Mouse (Mus musculus): ENCODE measurements around the gene Asic2. TPM values are rescaled to one million over a fixed set of nuclear protein-coding genes. Genes with fewer than 3 reads are reported as not detected.

Asic2 gene
- polyA plus RNA-seq, 1 experiment from 2014 or later, result 1.7 TPM

- no peaks in the 10 kb centered on the region for H3K4me1 ChIP-seq
- WGBS, result 92% methylated on average over 5 of the region's 5 CpGs
- no peak overlapping the region for H3K4me3 ChIP-seq
- H3K36me3 ChIP-seq, result no peaks in the 10 kb centered on the region
- H3K27me3 ChIP-seq (ENCODE audit: low read depth, poor library complexity, severe bottlenecking), result no peaks in the 10 kb centered on the region
- DNase-seq (ENCODE audit: low spot score), result no peak
- H3K9me3 ChIP-seq (replicated peaks), result peaks cover 9% of the 10 kb centered on the region
- H3K27ac ChIP-seq (replicated peaks), result no peak overlapping the region
These were observed 217.4 kb downstream of the Asic2 start for GRCm38 (mm10) chr11:81750876-81751275.

DNA sequence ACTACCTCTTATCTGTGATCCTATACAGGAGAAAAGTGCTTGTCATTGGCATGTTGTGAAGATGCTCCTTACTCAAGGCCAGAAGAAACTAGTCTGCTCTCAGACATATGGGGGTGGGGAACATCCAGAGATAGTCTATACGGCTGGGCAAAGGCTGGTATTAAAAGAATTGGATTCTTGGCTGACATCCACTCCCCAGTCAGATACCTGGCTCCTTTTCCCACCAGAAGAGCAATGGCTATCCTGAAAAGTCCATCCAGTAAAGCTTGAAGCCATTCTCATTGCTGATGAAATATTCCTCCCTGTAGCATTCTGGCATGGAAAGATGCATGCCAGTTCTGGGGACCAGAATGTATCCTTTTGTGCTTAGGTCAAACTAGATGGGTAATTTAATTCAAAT is 218.2 kb downstream of the Asic2 start:
- H3K9me3 ChIP-seq (replicated peaks), result peaks cover 5% of the 10 kb centered on the region
- H3K27me3 ChIP-seq (ENCODE audit: low read depth, poor library complexity, severe bottlenecking), result no peaks in the 10 kb centered on the region
- no peaks in the 10 kb centered on the region for H3K4me1 ChIP-seq
- WGBS, result 91% methylated on average over 1 of the region's 1 CpGs
- H3K36me3 ChIP-seq, result no peaks in the 10 kb centered on the region
- H3K27ac ChIP-seq (replicated peaks), result no peak overlapping the region
- no peak overlapping the region for H3K4me3 ChIP-seq
- no peak for DNase-seq (ENCODE audit: low spot score)

GRCm38 (mm10) chr11:81738995-81739394 is 229.3 kb downstream of the Asic2 start:
- WGBS, result 91% methylated on average over 3 of the region's 3 CpGs
- H3K27me3 ChIP-seq (ENCODE audit: low read depth, poor library complexity, severe bottlenecking), result no peaks in the 10 kb centered on the region

GRCm38 (mm10) chr11:81737777-81738176 is 230.5 kb downstream of the Asic2 start:
- no peak for DNase-seq (ENCODE audit: low spot score)
- Histone ChIP-seq H3K27me3 (ENCODE audit: low read depth, poor library complexity, severe bottlenecking) (no peaks in the 10 kb centered on the region), H3K9me3 (replicated peaks) (no peaks in the 10 kb centered on the region), H3K4me1 (no peaks in the 10 kb centered on the region), H3K4me3 (no peak overlapping the region), H3K27ac (replicated peaks) (no peak overlapping the region), H3K36me3 (no peaks in the 10 kb centered on the region)
- WGBS, result 73% methylated on average over 3 of the region's 3 CpGs

More at GRCm38 (mm10) chr11:81738995-81739394, 229.3 kb downstream of the Asic2 start:
- H3K36me3 ChIP-seq, result no peaks in the 10 kb centered on the region
- no peaks in the 10 kb centered on the region for H3K4me1 ChIP-seq
- H3K4me3 ChIP-seq, result no peak overlapping the region
- no peak for DNase-seq (ENCODE audit: low spot score)
- no peaks in the 10 kb centered on the region for H3K9me3 ChIP-seq (replicated peaks)
- no peak overlapping the region for H3K27ac ChIP-seq (replicated peaks)

DNA sequence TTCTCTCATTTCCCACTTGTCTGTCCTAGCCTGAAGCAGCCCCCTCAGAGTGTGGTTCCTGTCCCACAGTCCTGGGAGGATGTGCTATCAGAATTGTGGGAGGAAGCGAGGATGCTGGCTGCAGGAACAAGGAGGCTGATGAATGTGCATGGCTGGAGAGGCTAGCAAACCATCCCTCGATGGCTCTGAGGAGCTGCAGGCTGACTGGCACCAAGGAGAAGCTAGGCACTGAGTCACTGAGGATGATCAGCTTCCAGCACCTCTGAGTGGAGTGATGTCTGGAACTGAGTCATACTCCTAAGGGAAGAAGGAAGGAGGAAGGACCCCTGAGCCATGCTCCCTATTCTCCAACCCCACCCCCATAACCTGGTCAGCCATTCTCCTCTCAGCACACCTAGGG is 246.2 kb downstream of the Asic2 start:
- Histone ChIP-seq H3K27ac (replicated peaks) (no peak overlapping the region), H3K27me3 (ENCODE audit: low read depth, poor library complexity, severe bottlenecking) (no peaks in the 10 kb centered on the region), H3K4me1 (no peaks in the 10 kb centered on the region), H3K9me3 (replicated peaks) (no peaks in the 10 kb centered on the region), H3K36me3 (no peaks in the 10 kb centered on the region), H3K4me3 (no peak overlapping the region)
- 84% methylated on average over 2 of the region's 2 CpGs for WGBS
- DNase-seq (ENCODE audit: low spot score), result no peak

- Histone ChIP-seq H3K27me3 (ENCODE audit: low read depth, poor library complexity, severe bottlenecking) (no peaks in the 10 kb centered on the region), H3K9me3 (replicated peaks) (no peaks in the 10 kb centered on the region), H3K4me1 (no peaks in the 10 kb centered on the region), H3K27ac (replicated peaks) (no peak overlapping the region), H3K4me3 (no peak overlapping the region), H3K36me3 (no peaks in the 10 kb centered on the region)
- WGBS, result 66% methylated on average over 4 of the region's 4 CpGs
- DNase-seq (ENCODE audit: low spot score), result no peak
These were observed 253.5 kb downstream of the Asic2 start for GRCm38 (mm10) chr11:81714801-81715200.

GRCm38 (mm10) chr11:81706996-81707395 is 261.3 kb downstream of the Asic2 start:
- WGBS, result 79% methylated on average over 5 of the region's 5 CpGs
- no peak overlapping the region for H3K27ac ChIP-seq (replicated peaks)
- no peaks in the 10 kb centered on the region for H3K27me3 ChIP-seq (ENCODE audit: low read depth, poor library complexity, severe bottlenecking)
- no peaks in the 10 kb centered on the region for H3K36me3 ChIP-seq
- no peak for DNase-seq (ENCODE audit: low spot score)
- peaks cover 6% of the 10 kb centered on the region for H3K4me1 ChIP-seq
- no peaks in the 10 kb centered on the region for H3K9me3 ChIP-seq (replicated peaks)
- H3K4me3 ChIP-seq, result no peak overlapping the region

- H3K27ac ChIP-seq (replicated peaks), result no peak overlapping the region
- WGBS, result 83% methylated on average over 1 of the region's 1 CpGs
- DNase-seq (ENCODE audit: low spot score), result no peak
These were observed 270.2 kb downstream of the Asic2 start for GRCm38 (mm10) chr11:81698008-81698407.

GRCm38 (mm10) chr11:81695501-81695900 is 272.8 kb downstream of the Asic2 start:
- H3K4me3 ChIP-seq, result no peak overlapping the region
- no peaks in the 10 kb centered on the region for H3K9me3 ChIP-seq (replicated peaks)
- 85% methylated on average over 2 of the region's 2 CpGs for WGBS
- H3K4me1 ChIP-seq, result peaks cover 8% of the 10 kb centered on the region; the same call in 1 of the 2 replicates
- H3K27me3 ChIP-seq (ENCODE audit: low read depth, poor library complexity, severe bottlenecking), result no peaks in the 10 kb centered on the region
- no peak for DNase-seq (ENCODE audit: low spot score)
- H3K36me3 ChIP-seq, result no peaks in the 10 kb centered on the region
- no peak overlapping the region for H3K27ac ChIP-seq (replicated peaks)

More at GRCm38 (mm10) chr11:81698008-81698407, 270.2 kb downstream of the Asic2 start:
- H3K27me3 ChIP-seq (ENCODE audit: low read depth, poor library complexity, severe bottlenecking), result no peaks in the 10 kb centered on the region
- no peaks in the 10 kb centered on the region for H3K9me3 ChIP-seq (replicated peaks)
- no peaks in the 10 kb centered on the region for H3K36me3 ChIP-seq
- H3K4me3 ChIP-seq, result no peak overlapping the region
- peaks cover 21% of the 10 kb centered on the region for H3K4me1 ChIP-seq

DNA sequence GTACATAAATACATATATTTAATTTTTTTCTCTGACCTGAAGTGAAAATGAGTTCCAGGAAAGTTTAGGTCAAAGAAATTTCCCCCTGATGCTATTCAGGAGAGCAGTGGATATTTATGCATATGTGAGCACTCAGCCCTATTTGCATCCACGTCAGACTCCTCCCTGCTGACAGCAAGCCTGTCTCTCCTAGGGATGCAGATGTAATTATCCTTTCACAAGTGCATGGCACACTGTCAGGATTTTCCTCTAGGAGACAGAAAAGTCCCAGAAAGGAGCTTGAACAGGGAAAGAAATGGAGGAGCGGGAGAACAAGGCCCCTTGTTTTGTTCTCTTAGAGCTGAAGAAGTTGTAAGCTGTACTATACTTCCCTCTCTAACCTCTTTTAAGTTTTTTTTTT is 287.7 kb downstream of the Asic2 start:
- no peaks in the 10 kb centered on the region for H3K4me1 ChIP-seq
- H3K36me3 ChIP-seq, result no peaks in the 10 kb centered on the region
- H3K9me3 ChIP-seq (replicated peaks), result no peaks in the 10 kb centered on the region
- 70% methylated on average over 2 of the region's 2 CpGs for WGBS
- no peak overlapping the region for H3K4me3 ChIP-seq
- H3K27me3 ChIP-seq (ENCODE audit: low read depth, poor library complexity, severe bottlenecking), result no peaks in the 10 kb centered on the region
- no peak overlapping the region for H3K27ac ChIP-seq (replicated peaks)
- no peak for DNase-seq (ENCODE audit: low spot score)

GRCm38 (mm10) chr11:81671724-81672123 is 296.5 kb downstream of the Asic2 start:
- no peak overlapping the region for H3K27ac ChIP-seq (replicated peaks)
- no peaks in the 10 kb centered on the region for H3K27me3 ChIP-seq (ENCODE audit: low read depth, poor library complexity, severe bottlenecking)
- H3K4me1 ChIP-seq, result no peaks in the 10 kb centered on the region
- no peaks in the 10 kb centered on the region for H3K9me3 ChIP-seq (replicated peaks)
- DNase-seq (ENCODE audit: low spot score), result no peak
- H3K4me3 ChIP-seq, result no peak overlapping the region
- H3K36me3 ChIP-seq, result no peaks in the 10 kb centered on the region

GRCm38 (mm10) chr11:81670436-81670835 is 297.8 kb downstream of the Asic2 start:
- Histone ChIP-seq H3K4me3 (no peak overlapping the region), H3K9me3 (replicated peaks) (no peaks in the 10 kb centered on the region), H3K27ac (replicated peaks) (no peak overlapping the region), H3K36me3 (no peaks in the 10 kb centered on the region), H3K4me1 (no peaks in the 10 kb centered on the region), H3K27me3 (ENCODE audit: low read depth, poor library complexity, severe bottlenecking) (no peaks in the 10 kb centered on the region)
- 72% methylated on average over 3 of the region's 3 CpGs for WGBS
- no peak for DNase-seq (ENCODE audit: low spot score)

- DNase-seq (ENCODE audit: low spot score), result no peak
- Histone ChIP-seq H3K27me3 (ENCODE audit: low read depth, poor library complexity, severe bottlenecking) (no peaks in the 10 kb centered on the region), H3K9me3 (replicated peaks) (no peaks in the 10 kb centered on the region), H3K4me3 (no peak overlapping the region), H3K27ac (replicated peaks) (no peak overlapping the region), H3K36me3 (no peaks in the 10 kb centered on the region), H3K4me1 (peaks cover 18% of the 10 kb centered on the region)
- WGBS, result 88% methylated on average over 1 of the region's 1 CpGs
These were observed 309.4 kb downstream of the Asic2 start for GRCm38 (mm10) chr11:81658850-81659249.

- Histone ChIP-seq H3K4me1 (peaks cover 18% of the 10 kb centered on the region), H3K27ac (replicated peaks) (no peak overlapping the region), H3K9me3 (replicated peaks) (no peaks in the 10 kb centered on the region), H3K27me3 (ENCODE audit: low read depth, poor library complexity, severe bottlenecking) (no peaks in the 10 kb centered on the region), H3K4me3 (no peak overlapping the region), H3K36me3 (no peaks in the 10 kb centered on the region)
- 69% methylated on average over 2 of the region's 2 CpGs for WGBS
- DNase-seq (ENCODE audit: low spot score), result no peak
These were observed 311.1 kb downstream of the Asic2 start for GRCm38 (mm10) chr11:81657121-81657520.
